Mouse (Mus musculus): ENCODE measurements around the gene Rbfox2. TPM values are rescaled to one million over a fixed set of nuclear protein-coding genes. Genes with fewer than 3 reads are reported as not detected.

Gene Rbfox2
- polyA plus RNA-seq, 1 experiment: 34.7 TPM

DNA sequence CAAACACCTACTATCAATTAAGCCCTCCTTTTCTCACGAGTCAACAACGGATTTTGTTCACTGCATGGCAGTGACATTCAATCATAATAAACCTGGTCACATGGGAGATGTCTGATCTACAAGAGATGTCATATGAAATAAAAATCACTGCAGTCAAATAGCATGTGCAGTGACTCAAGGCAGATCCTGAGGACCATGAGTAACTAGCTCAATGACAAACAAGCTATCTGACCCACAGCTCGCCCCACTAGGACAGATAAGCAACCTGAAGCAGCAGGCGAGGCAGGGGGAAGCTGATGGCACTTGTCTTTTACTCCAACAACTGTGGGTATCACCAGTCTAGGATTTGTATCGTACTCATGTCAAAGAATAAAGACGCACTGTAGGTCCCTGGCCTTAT is 14.4 kb downstream of the Rbfox2 start:
- 63% methylated on average over 6 of the region's 6 CpGs for WGBS
- H3K36me3 ChIP-seq (ENCODE audit: control insufficient read depth, insufficient read depth, low read length): no peaks in the 10 kb centered on the region

DNA sequence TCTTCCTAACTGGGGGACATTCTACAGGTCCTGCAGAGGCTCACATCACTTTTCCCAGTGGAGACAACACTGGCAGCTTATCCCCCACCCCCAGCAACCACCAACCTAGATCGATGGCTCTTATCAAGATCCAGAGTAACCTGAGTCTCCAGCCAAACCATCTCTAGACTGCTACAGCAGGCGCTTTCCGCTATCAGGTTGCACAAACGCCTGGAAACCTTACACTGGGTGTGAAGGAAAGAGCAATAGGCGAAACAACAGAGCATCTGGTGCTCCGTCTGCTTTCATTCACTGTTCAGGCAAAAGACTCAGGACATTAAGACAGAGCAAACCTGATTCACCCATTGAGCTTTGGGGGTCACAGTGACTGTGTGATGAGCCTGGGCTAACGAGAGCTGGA is 15.3 kb downstream of the Rbfox2 start:
- 67% methylated on average over 7 of the region's 7 CpGs for WGBS
- Histone ChIP-seq H3K4me3 (ENCODE audit: low read depth, low read length) (no peak overlapping the region), H3K27me3 (ENCODE audit: control insufficient read depth, insufficient read depth, low read length) (no peaks in the 10 kb centered on the region), H3K27ac (ENCODE audit: insufficient read depth, low read depth, low read length) (no peak overlapping the region), H3K4me1 (ENCODE audit: control insufficient read depth, insufficient read depth, insufficient read length, low read length) (no peaks in the 10 kb centered on the region), H3K36me3 (ENCODE audit: control insufficient read depth, insufficient read depth, low read length) (no peaks in the 10 kb centered on the region)
- TF ChIP-seq CTCF (IDR thresholded peaks at IDR 0.05; ENCODE audit: extremely low read depth, insufficient read length, insufficient replicate concordance, low read depth, low read length): no peak

More for the DNA sequence above, 14.4 kb downstream of the Rbfox2 start:
- Histone ChIP-seq H3K27me3 (ENCODE audit: control insufficient read depth, insufficient read depth, low read length) (no peaks in the 10 kb centered on the region), H3K4me1 (ENCODE audit: control insufficient read depth, insufficient read depth, insufficient read length, low read length) (no peaks in the 10 kb centered on the region), H3K4me3 (ENCODE audit: low read depth, low read length) (no peak overlapping the region), H3K27ac (ENCODE audit: insufficient read depth, low read depth, low read length) (no peak overlapping the region)
- TF ChIP-seq POLR2A (IDR thresholded peaks at IDR 0.05; ENCODE audit: low read depth, low read length) (no peak), CTCF (IDR thresholded peaks at IDR 0.05; ENCODE audit: extremely low read depth, insufficient read length, insufficient replicate concordance, low read depth, low read length) (no peak)

DNA sequence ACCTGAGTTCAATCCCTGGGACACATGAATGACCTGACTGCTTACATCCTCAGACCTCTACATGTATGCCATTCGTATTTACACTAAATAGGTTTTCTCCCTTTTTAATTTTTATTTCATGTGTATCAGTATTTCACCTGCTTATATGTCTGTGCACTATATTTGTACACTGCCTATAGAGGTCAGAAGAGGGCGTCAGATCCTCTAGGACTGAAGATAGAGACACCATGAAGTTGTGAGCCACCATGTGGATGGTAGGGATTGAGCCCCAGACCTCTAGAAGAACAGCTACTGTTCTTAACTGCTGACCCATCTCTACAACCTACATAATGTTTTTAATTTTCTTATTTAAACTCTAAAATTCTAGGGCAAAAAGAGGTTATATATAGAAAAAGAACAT is 16.5 kb downstream of the Rbfox2 start:
- Histone ChIP-seq H3K27me3 (ENCODE audit: control insufficient read depth, insufficient read depth, low read length) (no peaks in the 10 kb centered on the region), H3K27ac (ENCODE audit: insufficient read depth, low read depth, low read length) (no peak overlapping the region), H3K4me1 (ENCODE audit: control insufficient read depth, insufficient read depth, insufficient read length, low read length) (no peaks in the 10 kb centered on the region), H3K36me3 (ENCODE audit: control insufficient read depth, insufficient read depth, low read length) (no peaks in the 10 kb centered on the region), H3K4me3 (ENCODE audit: low read depth, low read length) (no peak overlapping the region)
- no peak for TF ChIP-seq CTCF (IDR thresholded peaks at IDR 0.05; ENCODE audit: extremely low read depth, insufficient read length, insufficient replicate concordance, low read depth, low read length)
- no peak for TF ChIP-seq POLR2A (IDR thresholded peaks at IDR 0.05; ENCODE audit: low read depth, low read length)
- WGBS: 72% methylated on average over 2 of the region's 2 CpGs

GRCm38 (mm10) chr15:77280130-77280529 is 26.7 kb downstream of the Rbfox2 start:
- H3K4me3 ChIP-seq (ENCODE audit: low read depth, low read length): no peak overlapping the region
- H3K27me3 ChIP-seq (ENCODE audit: control insufficient read depth, insufficient read depth, low read length): no peaks in the 10 kb centered on the region
- H3K36me3 ChIP-seq (ENCODE audit: control insufficient read depth, insufficient read depth, low read length): no peaks in the 10 kb centered on the region
- peaks cover 3% of the 10 kb centered on the region; the same call in 1 of the 2 replicates for H3K4me1 ChIP-seq (ENCODE audit: control insufficient read depth, insufficient read depth, insufficient read length, low read length)
- TF ChIP-seq CTCF (IDR thresholded peaks at IDR 0.05; ENCODE audit: extremely low read depth, insufficient read length, insufficient replicate concordance, low read depth, low read length): no peak
- TF ChIP-seq POLR2A (IDR thresholded peaks at IDR 0.05; ENCODE audit: low read depth, low read length): no peak
- no peak overlapping the region for H3K27ac ChIP-seq (ENCODE audit: insufficient read depth, low read depth, low read length)
- 97% methylated on average over 1 of the region's 1 CpGs for WGBS

DNA sequence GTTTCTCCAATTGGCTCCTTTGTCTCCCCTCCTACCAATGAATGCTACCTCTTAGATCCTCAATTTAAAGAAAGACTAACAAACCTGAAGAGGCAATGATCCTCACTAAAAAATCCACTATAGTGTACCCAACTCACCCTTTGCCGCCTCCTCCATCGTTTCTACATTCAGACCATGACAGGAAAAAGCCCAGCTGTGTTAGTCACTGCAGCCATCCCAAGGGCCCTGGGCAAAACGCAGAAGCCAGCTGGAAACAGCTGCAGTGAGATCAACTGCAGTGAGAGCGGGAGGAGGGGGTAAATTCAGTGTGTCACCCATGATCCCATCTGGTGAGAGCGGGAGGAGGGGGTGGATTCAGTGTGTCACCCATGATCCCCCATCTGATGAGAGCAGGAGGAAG is 28.0 kb downstream of the Rbfox2 start:
- no peak overlapping the region for H3K4me3 ChIP-seq (ENCODE audit: low read depth, low read length)
- no peak overlapping the region for H3K27ac ChIP-seq (ENCODE audit: insufficient read depth, low read depth, low read length)
- no peak for TF ChIP-seq CTCF (IDR thresholded peaks at IDR 0.05; ENCODE audit: extremely low read depth, insufficient read length, insufficient replicate concordance, low read depth, low read length)
- no peak for TF ChIP-seq POLR2A (IDR thresholded peaks at IDR 0.05; ENCODE audit: low read depth, low read length)
- H3K4me1 ChIP-seq (ENCODE audit: control insufficient read depth, insufficient read depth, insufficient read length, low read length): peaks cover 3% of the 10 kb centered on the region; the same call in 1 of the 2 replicates
- H3K27me3 ChIP-seq (ENCODE audit: control insufficient read depth, insufficient read depth, low read length): no peaks in the 10 kb centered on the region
- H3K36me3 ChIP-seq (ENCODE audit: control insufficient read depth, insufficient read depth, low read length): no peaks in the 10 kb centered on the region
- WGBS: 69% methylated on average over 5 of the region's 5 CpGs

- WGBS: 28% methylated on average over 3 of the region's 3 CpGs
- H3K36me3 ChIP-seq (ENCODE audit: control insufficient read depth, insufficient read depth, low read length): no peaks in the 10 kb centered on the region
- no peaks in the 10 kb centered on the region for H3K27me3 ChIP-seq (ENCODE audit: control insufficient read depth, insufficient read depth, low read length)
- TF ChIP-seq POLR2A (IDR thresholded peaks at IDR 0.05; ENCODE audit: low read depth, low read length): no peak
- H3K4me1 ChIP-seq (ENCODE audit: control insufficient read depth, insufficient read depth, insufficient read length, low read length): peaks cover 3% of the 10 kb centered on the region; the same call in 1 of the 2 replicates
- no peak overlapping the region for H3K27ac ChIP-seq (ENCODE audit: insufficient read depth, low read depth, low read length)
- H3K4me3 ChIP-seq (ENCODE audit: low read depth, low read length): no peak overlapping the region
Observed at GRCm38 (mm10) chr15:77276838-77277725, 29.7 kb downstream of the Rbfox2 start.

- no peaks in the 10 kb centered on the region for H3K36me3 ChIP-seq (ENCODE audit: control insufficient read depth, insufficient read depth, low read length)
- H3K27me3 ChIP-seq (ENCODE audit: control insufficient read depth, insufficient read depth, low read length): no peaks in the 10 kb centered on the region
- 60% methylated on average over 1 of the region's 1 CpGs for WGBS
- TF ChIP-seq POLR2A (IDR thresholded peaks at IDR 0.05; ENCODE audit: low read depth, low read length) (no peak), CTCF (IDR thresholded peaks at IDR 0.05; ENCODE audit: extremely low read depth, insufficient read length, insufficient replicate concordance, low read depth, low read length) (no peak)
- peaks cover 3% of the 10 kb centered on the region; the same call in 1 of the 2 replicates for H3K4me1 ChIP-seq (ENCODE audit: control insufficient read depth, insufficient read depth, insufficient read length, low read length)
- no peak overlapping the region for H3K27ac ChIP-seq (ENCODE audit: insufficient read depth, low read depth, low read length)
- no peak overlapping the region for H3K4me3 ChIP-seq (ENCODE audit: low read depth, low read length)
Observed at GRCm38 (mm10) chr15:77276300-77276699, 30.5 kb downstream of the Rbfox2 start.

Data from small intestine, adult 2 months (tissue).